Mouse (Mus musculus): ENCODE measurements around the gene Ttpal. TPM values are rescaled to one million over a fixed set of nuclear protein-coding genes. Genes with fewer than 3 reads are reported as not detected.

Ttpal gene
- polyA plus RNA-seq, 1 experiment from 2014 or later: 31.4 TPM

- H3K27ac ChIP-seq (ENCODE audit: low read length): no peak overlapping the region
- no peak overlapping the region for H3K4me3 ChIP-seq (replicated peaks; ENCODE audit: low read length)
- ATAC-seq (ENCODE audit: insufficient read depth, low FRiP score): no peak
- H3K4me1 ChIP-seq (ENCODE audit: control insufficient read depth, insufficient read depth, low read length): no peaks in the 10 kb centered on the region
- H3K9ac ChIP-seq (ENCODE audit: low read length): no peak overlapping the region
- peaks cover 33% of the 10 kb centered on the region for H3K36me3 ChIP-seq (ENCODE audit: control insufficient read depth, insufficient read depth, low read length)
- H3K27me3 ChIP-seq (ENCODE audit: control insufficient read depth, insufficient read depth, low read length): no peaks in the 10 kb centered on the region
- H3K9me3 ChIP-seq (replicated peaks; ENCODE audit: control insufficient read depth, low read length): no peaks in the 10 kb centered on the region
- WGBS: 95% methylated on average over 2 of the region's 2 CpGs
- H3K4me2 ChIP-seq (ENCODE audit: low read depth, low read length): no peak overlapping the region
These were observed 32.1 kb downstream of the Ttpal start for GRCm38 (mm10) chr2:163634211-163634610.

- peaks cover 23% of the 10 kb centered on the region for H3K36me3 ChIP-seq (ENCODE audit: control insufficient read depth, insufficient read depth, low read length)
These were observed 33.9 kb downstream of the Ttpal start for GRCm38 (mm10) chr2:163636057-163636456.

GRCm38 (mm10) chr2:163637655-163638266 lies 35.6 kb downstream of the Ttpal start:
- ATAC-seq (ENCODE audit: insufficient read depth, low FRiP score): no peak
- Histone ChIP-seq H3K27ac (ENCODE audit: low read length) (no peak overlapping the region; the same call in 1 of the 2 replicates), H3K4me2 (ENCODE audit: low read depth, low read length) (no peak overlapping the region), H3K9me3 (replicated peaks; ENCODE audit: control insufficient read depth, low read length) (no peaks in the 10 kb centered on the region), H3K4me1 (ENCODE audit: control insufficient read depth, insufficient read depth, low read length) (peaks cover 10% of the 10 kb centered on the region), H3K4me3 (replicated peaks; ENCODE audit: low read length) (no peak overlapping the region), H3K9ac (ENCODE audit: low read length) (no peak overlapping the region), H3K27me3 (ENCODE audit: control insufficient read depth, insufficient read depth, low read length) (no peaks in the 10 kb centered on the region), H3K36me3 (ENCODE audit: control insufficient read depth, insufficient read depth, low read length) (peaks cover 7% of the 10 kb centered on the region; the same call in 1 of the 2 replicates)
- WGBS: 37% methylated on average over 5 of the region's 5 CpGs

More at GRCm38 (mm10) chr2:163636057-163636456, 33.9 kb downstream of the Ttpal start:
- Histone ChIP-seq H3K4me3 (replicated peaks; ENCODE audit: low read length) (no peak overlapping the region), H3K4me1 (ENCODE audit: control insufficient read depth, insufficient read depth, low read length) (no peaks in the 10 kb centered on the region; the same call in 1 of the 2 replicates), H3K27me3 (ENCODE audit: control insufficient read depth, insufficient read depth, low read length) (no peaks in the 10 kb centered on the region), H3K4me2 (ENCODE audit: low read depth, low read length) (no peak overlapping the region), H3K27ac (ENCODE audit: low read length) (no peak overlapping the region), H3K9me3 (replicated peaks; ENCODE audit: control insufficient read depth, low read length) (no peaks in the 10 kb centered on the region), H3K9ac (ENCODE audit: low read length) (no peak overlapping the region)
- WGBS: 89% methylated on average over 2 of the region's 2 CpGs
- ATAC-seq (ENCODE audit: insufficient read depth, low FRiP score): no peak

GRCm38 (mm10) chr2:163640493-163640892 lies 38.4 kb downstream of the Ttpal start:
- Histone ChIP-seq H3K4me2 (ENCODE audit: low read depth, low read length) (no peak overlapping the region), H3K4me3 (replicated peaks; ENCODE audit: low read length) (no peak overlapping the region), H3K9me3 (replicated peaks; ENCODE audit: control insufficient read depth, low read length) (no peaks in the 10 kb centered on the region), H3K27ac (ENCODE audit: low read length) (0 out of 2 replicates have a peak overlapping the region, but pooled peaks have one; percentile 4), H3K27me3 (ENCODE audit: control insufficient read depth, insufficient read depth, low read length) (no peaks in the 10 kb centered on the region), H3K9ac (ENCODE audit: low read length) (no peak overlapping the region), H3K4me1 (ENCODE audit: control insufficient read depth, insufficient read depth, low read length) (peaks cover 22% of the 10 kb centered on the region), H3K36me3 (ENCODE audit: control insufficient read depth, insufficient read depth, low read length) (no peaks in the 10 kb centered on the region; the same call in 1 of the 2 replicates)
- no peak for ATAC-seq (ENCODE audit: insufficient read depth, low FRiP score)
- 78% methylated on average over 3 of the region's 3 CpGs for WGBS

GRCm38 (mm10) chr2:163641681-163642080 lies 39.6 kb downstream of the Ttpal start:
- ATAC-seq (ENCODE audit: insufficient read depth, low FRiP score): no peak
- Histone ChIP-seq H3K4me3 (replicated peaks; ENCODE audit: low read length) (no peak overlapping the region; the same call in 1 of the 2 replicates), H3K36me3 (ENCODE audit: control insufficient read depth, insufficient read depth, low read length) (no peaks in the 10 kb centered on the region), H3K27me3 (ENCODE audit: control insufficient read depth, insufficient read depth, low read length) (no peaks in the 10 kb centered on the region), H3K9ac (ENCODE audit: low read length) (no peak overlapping the region), H3K4me2 (ENCODE audit: low read depth, low read length) (peak overlapping the region; percentile 12; the same call in 1 of the 2 replicates), H3K9me3 (replicated peaks; ENCODE audit: control insufficient read depth, low read length) (no peaks in the 10 kb centered on the region), H3K27ac (ENCODE audit: low read length) (peak overlapping the region; percentile 49; the same call in 1 of the 2 replicates), H3K4me1 (ENCODE audit: control insufficient read depth, insufficient read depth, low read length) (peaks cover 22% of the 10 kb centered on the region)
- WGBS: 58% methylated on average over 3 of the region's 3 CpGs

GRCm38 (mm10) chr2:163642685-163643575 lies 40.8 kb downstream of the Ttpal start:
- H3K27me3 ChIP-seq (ENCODE audit: control insufficient read depth, insufficient read depth, low read length): no peaks in the 10 kb centered on the region
- peak overlapping the region; percentile 74 for H3K4me2 ChIP-seq (ENCODE audit: low read depth, low read length)
- peak overlapping the region; percentile 93 for H3K4me3 ChIP-seq (replicated peaks; ENCODE audit: low read length)
- peaks cover 22% of the 10 kb centered on the region for H3K4me1 ChIP-seq (ENCODE audit: control insufficient read depth, insufficient read depth, low read length)
- no peaks in the 10 kb centered on the region for H3K36me3 ChIP-seq (ENCODE audit: control insufficient read depth, insufficient read depth, low read length)
- H3K9me3 ChIP-seq (replicated peaks; ENCODE audit: control insufficient read depth, low read length): no peaks in the 10 kb centered on the region
- H3K27ac ChIP-seq (ENCODE audit: low read length): peak overlapping the region; percentile 100
- peak overlapping the region; percentile 98 for H3K9ac ChIP-seq (ENCODE audit: low read length)
- 85% methylated on average over 30 of the region's 30 CpGs for WGBS
- ATAC-seq (ENCODE audit: insufficient read depth, low FRiP score): no peak

- peak overlapping the region; percentile 98 for H3K9ac ChIP-seq (ENCODE audit: low read length)
These were observed 41.5 kb downstream of the Ttpal start for GRCm38 (mm10) chr2:163643576-163643971.

GRCm38 (mm10) chr2:163644047-163644446 lies 41.9 kb downstream of the Ttpal start:
- H3K9ac ChIP-seq (ENCODE audit: low read length): peak overlapping the region; percentile 98
- ATAC-seq (ENCODE audit: insufficient read depth, low FRiP score): no peak
- H3K4me2 ChIP-seq (ENCODE audit: low read depth, low read length): peak overlapping the region; percentile 74
- 2% methylated on average over 4 of the region's 4 CpGs for WGBS
- peaks cover 22% of the 10 kb centered on the region for H3K4me1 ChIP-seq (ENCODE audit: control insufficient read depth, insufficient read depth, low read length)
- no peaks in the 10 kb centered on the region for H3K36me3 ChIP-seq (ENCODE audit: control insufficient read depth, insufficient read depth, low read length)
- peak overlapping the region; percentile 93 for H3K4me3 ChIP-seq (replicated peaks; ENCODE audit: low read length)
- H3K9me3 ChIP-seq (replicated peaks; ENCODE audit: control insufficient read depth, low read length): no peaks in the 10 kb centered on the region
- peak overlapping the region; percentile 100 for H3K27ac ChIP-seq (ENCODE audit: low read length)
- no peaks in the 10 kb centered on the region for H3K27me3 ChIP-seq (ENCODE audit: control insufficient read depth, insufficient read depth, low read length)

More at GRCm38 (mm10) chr2:163643576-163643971, 41.5 kb downstream of the Ttpal start:
- peak overlapping the region; percentile 93 for H3K4me3 ChIP-seq (replicated peaks; ENCODE audit: low read length)
- 61% methylated on average over 2 of the region's 2 CpGs for WGBS
- H3K9me3 ChIP-seq (replicated peaks; ENCODE audit: control insufficient read depth, low read length): no peaks in the 10 kb centered on the region
- H3K27ac ChIP-seq (ENCODE audit: low read length): peak overlapping the region; percentile 100; the same call in 1 of the 2 replicates
- H3K4me1 ChIP-seq (ENCODE audit: control insufficient read depth, insufficient read depth, low read length): peaks cover 22% of the 10 kb centered on the region
- H3K36me3 ChIP-seq (ENCODE audit: control insufficient read depth, insufficient read depth, low read length): no peaks in the 10 kb centered on the region
- H3K27me3 ChIP-seq (ENCODE audit: control insufficient read depth, insufficient read depth, low read length): no peaks in the 10 kb centered on the region
- H3K4me2 ChIP-seq (ENCODE audit: low read depth, low read length): peak overlapping the region; percentile 74
- no peak for ATAC-seq (ENCODE audit: insufficient read depth, low FRiP score)

Measured in stomach, embryonic 16.5 days (tissue).